Mouse (Mus musculus): ENCODE results near the gene Olfr90.

- TF ChIP-seq POLR2A (IDR thresholded peaks at IDR 0.05; ENCODE audit: insufficient read length, low read depth) (no peak), MYOG (IDR thresholded peaks at IDR 0.05; ENCODE audit: control insufficient read depth in 1 of 3, insufficient read depth in 1 of 3, insufficient read length in 2 of 3, low read depth in 2 of 3) (no peak), REST (IDR thresholded peaks at IDR 0.05; ENCODE audit: insufficient read depth, insufficient read length) (no peak), MYOD1 (IDR thresholded peaks at IDR 0.05; ENCODE audit: control insufficient read depth in 1 of 3, insufficient read length in 2 of 3, low read depth in 2 of 3) (no peak), USF1 (IDR thresholded peaks at IDR 0.05; ENCODE audit: low read depth) (no peak), MAX (IDR thresholded peaks at IDR 0.05; ENCODE audit: low read depth) (no peak), SRF (IDR thresholded peaks at IDR 0.05; ENCODE audit: control insufficient read depth, insufficient read length, low read depth) (no peak), TCF12 (IDR thresholded peaks at IDR 0.05; ENCODE audit: insufficient read depth, poor library complexity, severe bottlenecking) (no peak), E2F4 (IDR thresholded peaks at IDR 0.05; ENCODE audit: insufficient read depth) (no peak), POLR2AphosphoS2 (IDR thresholded peaks at IDR 0.05; ENCODE audit: insufficient read length, low read depth) (no peak), CEBPB (IDR thresholded peaks at IDR 0.05; ENCODE audit: insufficient read depth, poor library complexity, severe bottlenecking) (no peak), TCF3 (IDR thresholded peaks at IDR 0.05; ENCODE audit: insufficient read length, low read depth) (no peak)
Measured at GRCm38 (mm10) chr17:37078990-37079389, 9.3 kb downstream of the Olfr90 start.
